In genomic region chr11:85840803-85841145, GRCm38 (mm10) we compare ENCODE assay signal across 8 mouse cellular contexts. TPM values are rescaled to one million over a fixed set of nuclear protein-coding genes. Genes with fewer than 3 reads are reported as not detected.
A peak's percentile ranks its signal among the peaks of the same experiment; 100 is the strongest.
DNase-seq lines count a peak whose midpoint lies in the region; ATAC-seq and TF ChIP-seq lines count a peak whose summit lies in the region.

No protein-coding gene starts in this region.

- 9% methylated on average over 21 of the region's 21 CpGs for WGBS in heart, embryonic 11.5 days (ENCODE audit: insufficient replicate concordance)
- WGBS in heart, embryonic 16.5 days = 16% methylated on average over 21 of the region's 21 CpGs
- WGBS in liver, embryonic 15.5 days (ENCODE audit: insufficient replicate concordance) = 6% methylated on average over 21 of the region's 21 CpGs
- 3% methylated on average over 21 of the region's 21 CpGs for WGBS in cerebellum, adult 2 months

- no peak for DNase-seq in heart, adult 18-20 months
- DNase-seq in Muller cell, postnatal 12 days (ENCODE audit: inconsistent ontology term) = peak; percentile 50
- no peak for DNase-seq in ovary, postnatal 14 days (ENCODE audit: low spot score)
- DNase-seq in cerebellum, adult 2 months = no peak
- DNase-seq in cerebellum, adult 18-20 months = no peak

- H3K4me1 ChIP-seq in heart, embryonic 11.5 days (ENCODE audit: control insufficient read depth, insufficient read depth, low read length) = peaks cover 36% of the 10 kb centered on the region
- peaks cover 30% of the 10 kb centered on the region for H3K4me1 ChIP-seq in heart, embryonic 16.5 days (ENCODE audit: control insufficient read depth, insufficient read depth, low read length)
- H3K4me1 ChIP-seq in liver, embryonic 15.5 days (replicated peaks) = peaks cover 41% of the 10 kb centered on the region
- H3K4me1 ChIP-seq in cerebellum, adult 2 months (ENCODE audit: control insufficient read depth, insufficient read depth, low read length) = peaks cover 8% of the 10 kb centered on the region; the same call in 1 of the 2 replicates

- H3K27ac ChIP-seq in heart, embryonic 11.5 days (ENCODE audit: low read depth, low read length) = no peak overlapping the region
- no peak overlapping the region for H3K27ac ChIP-seq in heart, embryonic 16.5 days (ENCODE audit: low read length)
- no peak overlapping the region for H3K27ac ChIP-seq in liver, embryonic 15.5 days (replicated peaks)
- no peak overlapping the region for H3K27ac ChIP-seq in cerebellum, adult 2 months (ENCODE audit: insufficient read depth, low read length)

- TF ChIP-seq CTCF in cerebellum, adult 2 months (IDR thresholded peaks at IDR 0.05; ENCODE audit: borderline replicate concordance, insufficient read depth, low read depth, low read length) = no peak

- H3K4me3 ChIP-seq in heart, embryonic 11.5 days (ENCODE audit: low read depth, low read length) = peak overlapping the region; percentile 34
- H3K4me3 ChIP-seq in heart, embryonic 16.5 days (ENCODE audit: low read length) = peak overlapping the region; percentile 18
- H3K4me3 ChIP-seq in liver, embryonic 15.5 days (replicated peaks) = 0 out of 2 replicates have a peak overlapping the region, but pooled peaks have one; percentile 2
- H3K4me3 ChIP-seq in cerebellum, adult 2 months (replicated peaks; ENCODE audit: insufficient read depth, low read depth, low read length) = no peak overlapping the region

- H3K36me3 ChIP-seq in heart, embryonic 11.5 days (ENCODE audit: control insufficient read depth, insufficient read depth, low read length) = no peaks in the 10 kb centered on the region
- H3K36me3 ChIP-seq in heart, embryonic 16.5 days (ENCODE audit: control insufficient read depth, insufficient read depth) = no peaks in the 10 kb centered on the region
- no peaks in the 10 kb centered on the region for H3K36me3 ChIP-seq in liver, embryonic 15.5 days (replicated peaks)

- H3K27me3 ChIP-seq in heart, embryonic 11.5 days (ENCODE audit: control insufficient read depth, insufficient read depth, low read length) = peaks cover 77% of the 10 kb centered on the region
- H3K27me3 ChIP-seq in heart, embryonic 16.5 days (ENCODE audit: control insufficient read depth, insufficient read depth, low read length) = peaks cover 62% of the 10 kb centered on the region
- peaks cover 100% of the 10 kb centered on the region for H3K27me3 ChIP-seq in liver, embryonic 15.5 days
- H3K27me3 ChIP-seq in cerebellum, adult 2 months (ENCODE audit: control insufficient read depth, insufficient read depth, low read length) = peaks cover 44% of the 10 kb centered on the region; the same call in 1 of the 2 replicates

- H3K9ac ChIP-seq in heart, embryonic 11.5 days (ENCODE audit: low read depth, low read length) = peak overlapping the region; percentile 47; the same call in 1 of the 2 replicates
- H3K9ac ChIP-seq in heart, embryonic 16.5 days (ENCODE audit: low read length) = peak overlapping the region; percentile 32; the same call in 1 of the 2 replicates
- no peak overlapping the region for H3K9ac ChIP-seq in liver, embryonic 15.5 days

- no peak for ATAC-seq in heart, embryonic 11.5 days (replicated peaks; ENCODE audit: insufficient number of reproducible peaks, low FRiP score, low TSS enrichment)
- ATAC-seq in heart, embryonic 16.5 days (replicated peaks; ENCODE audit: extremely low read depth, insufficient read depth, low FRiP score) = no peak
- ATAC-seq in liver, embryonic 15.5 days (ENCODE audit: insufficient read depth) = no peak

- no peaks in the 10 kb centered on the region for H3K9me3 ChIP-seq in heart, embryonic 11.5 days (replicated peaks; ENCODE audit: control insufficient read depth, low read length)
- no peaks in the 10 kb centered on the region for H3K9me3 ChIP-seq in heart, embryonic 16.5 days (replicated peaks; ENCODE audit: control insufficient read depth, low read length)
- H3K9me3 ChIP-seq in liver, embryonic 15.5 days (replicated peaks) = no peaks in the 10 kb centered on the region

- TF ChIP-seq POLR2A in cerebellum, adult 2 months (IDR thresholded peaks at IDR 0.05; ENCODE audit: borderline replicate concordance, insufficient read depth, low read length) = no peak

- peak overlapping the region; percentile 93 for H3K4me2 ChIP-seq in heart, embryonic 11.5 days
- H3K4me2 ChIP-seq in heart, embryonic 16.5 days (ENCODE audit: low read depth, low read length) = peak overlapping the region; percentile 31; the same call in 1 of the 2 replicates
- H3K4me2 ChIP-seq in liver, embryonic 15.5 days = no peak overlapping the region

RNA-seq across cellular contexts. Expression of gene Tbx2, which starts 8.4 kb away (rescaled TPM):
- 3.6 and 4.4 TPM in 2 replicates for polyA plus RNA-seq in heart, embryonic 11.5 days (2014; fragmentation: Nextera tagmentation; extraction: Ambion mirVana)
- total RNA-seq in heart, adult 18-20 months (2021) = 1 to 10 TPM; 3.9 to 4.9 TPM
- 1.4 and 3.3 TPM in 2 replicates for polyA plus RNA-seq in heart, embryonic 16.5 days (2015; fragmentation: Nextera tagmentation; extraction: Ambion mirVana)
- polyA plus RNA-seq in liver, embryonic 15.5 days (2015; fragmentation: Nextera tagmentation; extraction: Ambion mirVana) = 0.45 and 0.56 TPM in 2 replicates
- polyA plus RNA-seq in cerebellum, adult 2 months (2012; rRNA removed) = 3.2 and 3.5 TPM in 2 replicates

RNA-seq across cellular contexts. Expression of gene Gm11444, which starts 9.4 kb away (rescaled TPM):
- polyA plus RNA-seq in heart, embryonic 11.5 days (2014; fragmentation: Nextera tagmentation; extraction: Ambion mirVana) = not detected in 2 replicates
- total RNA-seq in heart, adult 18-20 months (2021) = not detected
- polyA plus RNA-seq in heart, embryonic 16.5 days (2015; fragmentation: Nextera tagmentation; extraction: Ambion mirVana) = not detected in 2 replicates
- polyA plus RNA-seq in liver, embryonic 15.5 days (2015; fragmentation: Nextera tagmentation; extraction: Ambion mirVana) = not detected in 2 replicates
- polyA plus RNA-seq in cerebellum, adult 2 months (2012; rRNA removed) = not detected in 2 replicates

RNA-seq across cellular contexts. Expression of gene Tbx4, which starts 45.4 kb away (rescaled TPM):
- polyA plus RNA-seq in heart, embryonic 11.5 days (2014; fragmentation: Nextera tagmentation; extraction: Ambion mirVana) = 0.49 and 0.82 TPM in 2 replicates
- total RNA-seq in heart, adult 18-20 months (2021) = under 1 TPM in 1 of 2 experiments, not detected in 1; 0.10 TPM
- 0.72 and 5.0 TPM in 2 replicates for polyA plus RNA-seq in heart, embryonic 16.5 days (2015; fragmentation: Nextera tagmentation; extraction: Ambion mirVana)
- not detected in 2 replicates for polyA plus RNA-seq in liver, embryonic 15.5 days (2015; fragmentation: Nextera tagmentation; extraction: Ambion mirVana)
- polyA plus RNA-seq in cerebellum, adult 2 months (2012; rRNA removed) = 0.19 and 0.25 TPM in 2 replicates
